Mouse (Mus musculus): ENCODE results near the gene Tnxb.
"Not testable (repeated sequence)": the region's sequence is repeated elsewhere in the genome, so short reads cannot be mapped to it uniquely, and the experiment has no call there.

- TF ChIP-seq CTCF, POLR2A (IDR thresholded peaks at IDR 0.05; ENCODE audit: insufficient read depth, low read depth, low read length): not testable (repeated sequence)
Measured at GRCm38 (mm10) chr17:34745166-34745565, 74.8 kb downstream of the Tnxb start.

Measured in olfactory bulb, adult 2 months (tissue).